9 mouse cellular contexts compared by ENCODE assay signal in genomic region chr12:111143509-111144063, GRCm38 (mm10). TPM values are rescaled to one million over a fixed set of nuclear protein-coding genes. Genes with fewer than 3 reads are reported as not detected.
DNase-seq lines count a peak whose midpoint lies in the region; ATAC-seq and TF ChIP-seq lines count a peak whose summit lies in the region.
"Had no signal": no experiment of that assay in that cellular context is flagged by ENCODE, and none has a peak within 500 bp of the region (broad histone marks: within the 10 kb centered on the region; RNA-seq: fewer than 3 reads in every experiment).

No protein-coding gene starts in this region.

- 0 out of 2 replicates have a peak, but pooled peaks have one; percentile 36 for ATAC-seq in kidney, embryonic 16.5 days (ENCODE audit: low FRiP score, low TSS enrichment)
- ATAC-seq in heart, postnatal 0 days (ENCODE audit: insufficient read depth, low read depth): peak; percentile 49
- no peak for ATAC-seq in CD4-positive, CD25-positive, alpha-beta regulatory T cell, adult 4 months
- ATAC-seq in erythroblast, adult 5-6 weeks (replicated peaks; ENCODE audit: low FRiP score, poor library complexity, severe bottlenecking): no peak

- no peak for TF ChIP-seq CTCF in heart, postnatal 0 days (IDR thresholded peaks at IDR 0.05; ENCODE audit: low read depth)

- no peak for TF ChIP-seq EP300 in heart, postnatal 0 days (IDR thresholded peaks at IDR 0.05; ENCODE audit: low read depth)

- peaks cover 27% of the 10 kb centered on the region for H3K4me1 ChIP-seq in kidney, embryonic 16.5 days (ENCODE audit: insufficient read depth, low read length)
- peaks cover 42% of the 10 kb centered on the region for H3K4me1 ChIP-seq in forebrain, embryonic 10.5 days
- peaks cover 19% of the 10 kb centered on the region for H3K4me1 ChIP-seq in heart, postnatal 0 days (ENCODE audit: control insufficient read depth, insufficient read depth)
- peaks cover 49% of the 10 kb centered on the region for H3K4me1 ChIP-seq in midbrain, embryonic 10.5 days

- H3K36me3 ChIP-seq in kidney, embryonic 16.5 days (ENCODE audit: insufficient read depth, low read length): no peaks in the 10 kb centered on the region
- H3K36me3 ChIP-seq in forebrain, embryonic 10.5 days (replicated peaks): no peaks in the 10 kb centered on the region
- no peaks in the 10 kb centered on the region for H3K36me3 ChIP-seq in heart, postnatal 0 days (replicated peaks; ENCODE audit: control insufficient read depth, insufficient read depth, low read length)
- no peaks in the 10 kb centered on the region for H3K36me3 ChIP-seq in midbrain, embryonic 10.5 days

- H3K9ac ChIP-seq in kidney, embryonic 16.5 days (replicated peaks; ENCODE audit: low read length): peak overlapping the region; percentile 36
- no peak overlapping the region for H3K9ac ChIP-seq in heart, postnatal 0 days (replicated peaks; ENCODE audit: low read depth, low read length)

- whole genome bisulfite sequencing in kidney, embryonic 16.5 days: 60% methylated on average over 16 of the region's 16 CpGs
- 78% methylated on average over 16 of the region's 16 CpGs for WGBS in forebrain, embryonic 10.5 days
- WGBS in heart, postnatal 0 days: 20% methylated on average over 16 of the region's 16 CpGs
- WGBS in midbrain, embryonic 10.5 days: 74% methylated on average over 16 of the region's 16 CpGs

- no peaks in the 10 kb centered on the region; the same call in 1 of the 2 replicates for H3K9me3 ChIP-seq in kidney, embryonic 16.5 days (ENCODE audit: low read length)
- H3K9me3 ChIP-seq in forebrain, embryonic 10.5 days: peaks cover 5% of the 10 kb centered on the region; the same call in 1 of the 2 replicates
- H3K9me3 ChIP-seq in heart, postnatal 0 days (replicated peaks; ENCODE audit: control insufficient read depth, low read length): no peaks in the 10 kb centered on the region
- peaks cover 5% of the 10 kb centered on the region; the same call in 1 of the 2 replicates for H3K9me3 ChIP-seq in midbrain, embryonic 10.5 days (replicated peaks)

- no peak for DNase-seq in kidney, adult 8-10 months
- DNase-seq in forebrain, embryonic 10.5 days (ENCODE audit: extremely low spot score, low spot score): no peak
- DNase-seq in heart, postnatal 0 days (ENCODE audit: low spot score): peak; percentile 31
- no peak for DNase-seq in midbrain, embryonic 10.5 days (ENCODE audit: low spot score)
- DNase-seq in layer of hippocampus, adult 8-10 months (ENCODE audit: low spot score in 2 of 2): no peak

- no peaks in the 10 kb centered on the region for H3K27me3 ChIP-seq in kidney, embryonic 16.5 days (ENCODE audit: insufficient read depth, low read length)
- no peaks in the 10 kb centered on the region for H3K27me3 ChIP-seq in forebrain, embryonic 10.5 days (ENCODE audit: poor library complexity, severe bottlenecking)
- H3K27me3 ChIP-seq in heart, postnatal 0 days (ENCODE audit: control insufficient read depth, insufficient read depth, low read length): no peaks in the 10 kb centered on the region
- H3K27me3 ChIP-seq in midbrain, embryonic 10.5 days (ENCODE audit: low read depth, poor library complexity, severe bottlenecking): peaks cover 17% of the 10 kb centered on the region

- no peak overlapping the region for H3K4me3 ChIP-seq in kidney, embryonic 16.5 days (ENCODE audit: low read length)
- peak overlapping the region; percentile 21; the same call in 1 of the 2 replicates for H3K4me3 ChIP-seq in forebrain, embryonic 10.5 days
- no peak overlapping the region for H3K4me3 ChIP-seq in heart, postnatal 0 days (ENCODE audit: low read depth, low read length)
- peak overlapping the region; percentile 32 for H3K4me3 ChIP-seq in midbrain, embryonic 10.5 days

- 0 out of 2 replicates have a peak overlapping the region, but pooled peaks have one; percentile 53 for H3K27ac ChIP-seq in kidney, embryonic 16.5 days (ENCODE audit: low read length)
- peak overlapping the region; percentile 76 for H3K27ac ChIP-seq in forebrain, embryonic 10.5 days
- H3K27ac ChIP-seq in heart, postnatal 0 days (ENCODE audit: low read depth): peak overlapping the region; percentile 13
- H3K27ac ChIP-seq in midbrain, embryonic 10.5 days (replicated peaks): peak overlapping the region; percentile 88

- H3K4me2 ChIP-seq in kidney, embryonic 16.5 days (replicated peaks; ENCODE audit: low read depth, low read length): peak overlapping the region; percentile 22
- peak overlapping the region; percentile 32 for H3K4me2 ChIP-seq in heart, postnatal 0 days (ENCODE audit: low read depth, low read length)

RNA-seq across cellular contexts. Expression of gene Traf3, which starts 22.6 kb away (rescaled TPM):
- polyA plus RNA-seq in kidney, embryonic 16.5 days (2015; fragmentation: Nextera tagmentation; extraction: Ambion mirVana): 8.9 and 10.6 TPM in 2 replicates
- polyA plus RNA-seq in forebrain, embryonic 10.5 days (2016; fragmentation: Nextera tagmentation; extraction: Ambion mirVana): 13.1 and 16.9 TPM in 2 replicates
- total RNA-seq in heart, postnatal 0 days (2014; rRNA removed; ENCODE audit: low replicate concordance): 7.2 and 8.3 TPM in 2 replicates
- polyA plus RNA-seq in heart, postnatal 0 days (2015; fragmentation: Nextera tagmentation; extraction: Ambion mirVana): 2.9 and 3.2 TPM in 2 replicates
- polyA plus RNA-seq in midbrain, embryonic 10.5 days (2016; fragmentation: Nextera tagmentation; extraction: Ambion mirVana): 11.5 and 15.0 TPM in 2 replicates
- polyA plus RNA-seq in CD4-positive, CD25-positive, alpha-beta regulatory T cell, adult 4 months (2017; shearing (Covaris generic)): 10 to 100 TPM; 14.1 to 15.5 TPM
- 10 to 100 TPM; 48.0 to 54.3 (median 53.3) TPM for total RNA-seq in layer of hippocampus, adult 8-10 months (2022)
- 3.1 and 3.3 TPM in 2 replicates for total RNA-seq in erythroblast, adult 5-6 weeks (2015; ENCODE audit: low replicate concordance)
- 2.6 and 4.3 TPM in 2 replicates for total RNA-seq in erythroblast, adult 5-6 weeks (2017; ENCODE audit: low replicate concordance)

RNA-seq across cellular contexts. Expression of gene 4930595D18Rik, which starts 40.7 kb away (rescaled TPM):
- not detected in 2 replicates for polyA plus RNA-seq in kidney, embryonic 16.5 days (2015; fragmentation: Nextera tagmentation; extraction: Ambion mirVana)
- not detected in 2 replicates for polyA plus RNA-seq in forebrain, embryonic 10.5 days (2016; fragmentation: Nextera tagmentation; extraction: Ambion mirVana)
- not detected in 2 replicates for total RNA-seq in heart, postnatal 0 days (2014; rRNA removed; ENCODE audit: low replicate concordance)
- not detected in 2 replicates for polyA plus RNA-seq in heart, postnatal 0 days (2015; fragmentation: Nextera tagmentation; extraction: Ambion mirVana)
- not detected in 2 replicates for polyA plus RNA-seq in midbrain, embryonic 10.5 days (2016; fragmentation: Nextera tagmentation; extraction: Ambion mirVana)
- polyA plus RNA-seq in CD4-positive, CD25-positive, alpha-beta regulatory T cell, adult 4 months (2017; shearing (Covaris generic)): 1 to 10 TPM in 1 of 2 experiments, not detected in 1; 1.2 TPM
- not detected for total RNA-seq in layer of hippocampus, adult 8-10 months (2022)
- not detected in 2 replicates for total RNA-seq in erythroblast, adult 5-6 weeks (2015; ENCODE audit: low replicate concordance)
- not detected in 2 replicates for total RNA-seq in erythroblast, adult 5-6 weeks (2017; ENCODE audit: low replicate concordance)
- polyA plus RNA-seq: cortical plate, adult 2 months had no signal

Comparison
In these comparisons a context has a peak if more than half of its experiments do, and no peak if none do; other contexts are left out.
1. ATAC-seq: peak in kidney, embryonic 16.5 days (single experiment) and heart, postnatal 0 days (single experiment); none in CD4-positive, CD25-positive, alpha-beta regulatory T cell, adult 4 months (single experiment) and erythroblast, adult 5-6 weeks (single experiment).
2. H3K27ac ChIP-seq: peak in every context shown above with its lines; median percentile 88 in midbrain, embryonic 10.5 days; 76 in forebrain, embryonic 10.5 days; 53 in kidney, embryonic 16.5 days; 13 in heart, postnatal 0 days.
3. H3K4me3 ChIP-seq: peak in forebrain, embryonic 10.5 days (single experiment) and midbrain, embryonic 10.5 days (single experiment); none in kidney, embryonic 16.5 days (single experiment) and heart, postnatal 0 days (single experiment).